Mouse (Mus musculus): ENCODE results near the gene Adipoq.
"Not testable (repeated sequence)": the region's sequence is repeated elsewhere in the genome, so short reads cannot be mapped to it uniquely, and the experiment has no call there.

Adipoq gene

DNA sequence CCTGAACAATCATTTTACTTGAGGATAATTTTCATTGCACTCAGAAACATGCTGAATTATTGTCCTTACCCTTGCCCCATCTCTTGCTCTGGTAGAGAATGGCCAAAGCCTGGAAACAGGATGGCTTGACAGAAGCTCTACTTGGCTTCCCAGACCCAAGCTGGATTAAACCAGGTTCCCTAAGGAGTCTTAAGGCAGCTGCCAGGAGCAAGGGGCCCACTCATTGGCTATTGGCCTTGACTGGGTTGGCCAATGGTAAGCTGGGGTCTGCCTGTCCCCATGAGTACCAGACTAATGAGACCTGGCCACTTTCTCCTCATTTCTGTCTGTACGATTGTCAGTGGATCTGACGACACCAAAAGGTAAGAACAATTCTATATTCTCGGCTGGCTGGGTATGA, at the start of gene Adipoq:
Gene Adipoq, plus strand, starts transcription at position 257 of the 400 bp plus-strand sequence.
- DNase-seq (ENCODE audit: extremely low read depth, insufficient read length, low spot score) = no peak

DNA sequence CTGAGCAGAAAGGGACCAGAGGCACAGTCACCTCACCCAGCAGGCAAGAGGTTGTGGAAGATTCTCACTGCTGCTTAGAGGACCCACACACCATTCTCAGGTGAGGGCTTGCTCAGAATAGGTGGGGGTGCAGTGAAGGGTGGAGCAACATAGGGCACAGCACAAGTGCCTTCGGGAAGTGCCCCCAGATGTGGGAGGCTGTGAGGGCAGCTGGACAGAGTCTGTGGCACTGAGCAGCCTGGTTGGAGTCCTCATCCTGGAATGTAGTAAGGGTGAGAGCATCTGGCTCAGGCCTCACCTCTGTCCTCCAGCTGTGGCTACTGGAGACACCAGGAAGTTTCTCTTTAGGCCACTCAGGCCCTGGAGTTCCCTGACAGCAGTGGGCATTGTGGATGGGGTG, 49.5 kb upstream of the Adipoq start:
- peak; percentile 49 for DNase-seq (ENCODE audit: extremely low read depth, insufficient read length, low spot score)

GRCm38 (mm10) chr16:23097290-23098104, 48.8 kb upstream of the Adipoq start:
- peak; percentile 71 for DNase-seq (ENCODE audit: extremely low read depth, insufficient read length, low spot score)

GRCm38 (mm10) chr16:23098105-23098452, 48.3 kb upstream of the Adipoq start:
- not testable (repeated sequence) for DNase-seq (ENCODE audit: extremely low read depth, insufficient read length, low spot score)

DNA sequence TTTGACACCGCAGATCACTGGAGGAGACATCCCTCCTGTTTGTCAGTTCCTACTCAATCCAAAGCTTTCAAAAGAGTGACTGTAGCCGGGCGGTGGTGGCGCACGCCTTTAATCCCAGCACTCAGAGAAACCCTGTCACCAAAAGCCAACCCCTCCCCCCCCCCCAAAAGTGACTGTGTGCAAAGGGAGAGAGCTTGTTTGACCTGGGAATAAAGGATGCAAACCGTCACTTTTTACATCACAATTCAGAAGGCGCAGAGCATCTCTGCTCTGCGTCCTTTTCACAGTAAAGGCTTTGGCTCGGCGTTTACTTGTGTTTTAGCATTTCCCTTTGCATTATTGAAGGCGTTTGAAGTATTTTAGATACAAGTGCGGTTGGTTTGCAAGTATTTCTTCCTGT, 46.7 kb upstream of the Adipoq start:
- DNase-seq (ENCODE audit: extremely low read depth, insufficient read length, low spot score) = no peak

- no peak for DNase-seq (ENCODE audit: extremely low read depth, insufficient read length, low spot score)
Measured at GRCm38 (mm10) chr16:23100099-23100575, 46.2 kb upstream of the Adipoq start.

DNA sequence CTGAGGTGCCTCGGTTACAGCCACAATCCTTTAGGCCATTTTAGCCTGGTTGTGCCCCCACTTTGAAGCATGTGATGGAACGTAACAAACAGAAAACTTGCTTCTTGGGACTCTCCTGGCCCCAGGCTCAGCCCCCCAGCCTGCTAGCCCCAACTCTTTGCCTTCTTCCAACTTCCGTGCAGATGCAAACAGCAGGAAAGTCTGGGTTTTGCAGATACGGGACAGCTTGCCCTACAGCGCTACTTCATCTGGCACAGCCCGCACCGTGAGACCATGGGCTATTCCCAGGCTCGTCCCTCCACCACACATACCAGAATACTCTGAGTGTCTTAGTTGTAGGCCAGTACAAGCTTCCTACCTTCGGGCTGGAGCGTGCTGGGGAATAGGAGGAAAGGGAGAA, 45.7 kb upstream of the Adipoq start:
- DNase-seq (ENCODE audit: extremely low read depth, insufficient read length, low spot score) = no peak

GRCm38 (mm10) chr16:23102340-23103037, 43.8 kb upstream of the Adipoq start:
- DNase-seq (ENCODE audit: extremely low read depth, insufficient read length, low spot score) = no peak

DNA sequence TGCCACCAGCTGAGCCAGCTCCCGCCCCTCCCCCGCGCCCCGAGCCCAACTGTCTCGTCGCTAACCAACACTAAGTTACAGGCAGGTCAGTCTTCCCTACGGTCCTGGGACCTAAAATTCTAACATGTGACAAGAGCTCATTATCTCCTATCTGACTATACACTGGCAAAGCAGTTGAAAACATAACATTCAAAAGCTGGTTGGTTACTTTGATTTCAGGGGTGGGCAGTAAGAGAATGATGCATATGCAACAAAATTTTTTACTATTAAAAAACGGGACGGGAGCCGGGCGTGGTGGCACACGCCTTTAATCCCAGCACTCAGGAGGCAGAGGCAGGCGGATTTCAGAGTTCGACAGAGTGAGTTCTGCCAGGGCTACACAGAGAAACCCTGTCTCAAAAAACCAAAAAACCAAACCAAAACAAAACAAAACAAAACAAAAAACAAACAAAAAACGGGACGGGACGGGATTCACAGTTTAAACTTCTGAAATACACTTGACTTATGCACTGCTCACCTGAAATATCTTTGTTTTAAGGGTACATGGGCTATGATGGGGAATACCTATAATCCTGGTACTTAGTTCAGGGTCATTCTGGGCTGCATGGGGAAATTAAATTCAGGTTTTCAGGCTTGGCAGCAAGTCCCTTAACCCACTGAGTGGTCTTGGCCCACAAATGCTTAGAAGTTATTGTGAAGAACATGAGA, 43.1 kb upstream of the Adipoq start:
- no peak for DNase-seq (ENCODE audit: extremely low read depth, insufficient read length, low spot score)

- no peak for DNase-seq (ENCODE audit: extremely low read depth, insufficient read length, low spot score)
Measured at GRCm38 (mm10) chr16:23103841-23104240, 42.5 kb upstream of the Adipoq start.

DNA sequence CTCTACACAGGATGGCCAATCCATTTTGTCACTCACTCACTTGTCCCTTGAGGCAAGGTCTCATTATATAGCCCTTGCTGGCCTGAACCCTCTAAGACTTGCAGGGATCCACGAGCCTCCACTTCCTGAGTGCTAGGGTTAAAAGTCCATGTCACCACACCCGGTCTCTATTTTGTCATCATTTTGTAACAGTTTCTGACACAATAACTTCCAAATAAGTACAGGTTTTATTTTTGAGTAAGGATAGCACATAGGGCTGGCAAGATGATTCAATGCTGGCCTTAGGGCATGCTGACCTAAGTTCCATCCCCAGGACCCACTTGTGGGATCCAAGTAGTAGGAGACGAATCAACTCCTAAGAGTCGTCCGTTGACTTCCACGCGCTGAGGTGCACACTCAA, 40.2 kb upstream of the Adipoq start:
- no peak for DNase-seq (ENCODE audit: extremely low read depth, insufficient read length, low spot score)

- peak; percentile 97 for DNase-seq (ENCODE audit: extremely low read depth, insufficient read length, low spot score)
Measured at GRCm38 (mm10) chr16:23107231-23107942, 38.9 kb upstream of the Adipoq start, which contains the start of gene Eif4a2. TSS of gene Eif4a2 (plus strand) at chr16:23107444.

GRCm38 (mm10) chr16:23107946-23108759, 38.2 kb upstream of the Adipoq start:
- DNase-seq (ENCODE audit: extremely low read depth, insufficient read length, low spot score) = peak; percentile 92

DNA sequence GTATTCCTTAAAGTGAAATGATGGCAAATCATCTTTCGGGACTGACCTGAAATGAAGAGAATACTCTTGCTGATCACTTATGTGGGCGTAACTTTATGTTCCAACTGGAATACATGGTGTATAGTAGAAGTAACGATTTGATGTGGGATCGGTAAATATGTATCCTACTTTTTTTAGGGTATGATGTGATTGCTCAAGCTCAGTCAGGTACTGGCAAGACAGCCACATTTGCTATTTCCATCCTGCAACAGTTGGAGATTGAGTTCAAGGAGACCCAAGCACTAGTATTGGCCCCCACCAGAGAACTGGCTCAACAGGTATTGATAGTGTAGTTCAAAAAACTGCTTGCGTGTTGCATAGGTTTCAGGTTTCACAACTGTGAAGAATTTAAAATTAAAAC, 37.4 kb upstream of the Adipoq start:
- no peak for DNase-seq (ENCODE audit: extremely low read depth, insufficient read length, low spot score)

DNA sequence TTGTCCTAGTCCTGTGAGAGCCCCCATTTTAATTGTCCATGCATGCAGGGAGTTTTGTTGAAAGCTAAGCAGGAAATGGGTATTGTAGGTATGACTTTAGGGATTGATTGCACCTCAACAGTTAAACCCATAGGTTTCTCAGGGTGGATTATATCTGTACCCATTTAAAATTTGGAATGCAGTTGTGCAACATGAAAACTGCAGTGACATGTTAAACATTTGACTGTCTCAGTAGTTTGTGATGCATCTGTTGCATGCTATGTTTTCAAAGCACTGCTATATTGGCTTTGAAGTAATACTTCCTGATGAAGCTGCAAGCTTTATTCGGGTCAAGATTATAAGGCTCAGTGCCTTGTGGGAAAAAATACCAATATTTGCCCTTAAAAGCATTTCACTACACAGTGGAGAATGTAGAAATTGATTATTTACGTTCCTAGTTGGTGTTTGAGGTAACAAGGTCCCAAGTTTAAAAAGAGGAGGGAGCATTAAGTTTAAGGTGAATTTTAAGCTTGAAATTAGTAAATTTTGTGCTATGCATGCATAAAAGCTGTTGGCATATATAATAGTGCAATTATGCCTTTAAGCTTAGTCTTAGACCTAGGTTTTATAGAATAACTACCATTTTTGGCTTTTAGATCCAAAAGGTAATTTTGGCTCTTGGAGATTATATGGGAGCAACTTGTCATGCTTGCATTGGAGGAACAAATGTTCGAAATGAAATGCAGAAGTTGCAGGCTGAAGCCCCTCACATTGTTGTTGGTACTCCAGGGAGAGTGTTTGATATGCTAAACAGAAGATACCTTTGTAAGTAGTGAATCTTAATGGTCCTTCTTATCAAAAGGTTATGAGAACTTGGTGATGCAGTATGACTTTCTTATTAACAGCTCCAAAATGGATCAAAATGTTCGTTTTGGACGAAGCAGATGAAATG, 36.7 kb upstream of the Adipoq start:
- DNase-seq (ENCODE audit: extremely low read depth, insufficient read length, low spot score) = no peak

- no peak for DNase-seq (ENCODE audit: extremely low read depth, insufficient read length, low spot score)
Measured at GRCm38 (mm10) chr16:23112348-23112747, 34.0 kb upstream of the Adipoq start.

DNA sequence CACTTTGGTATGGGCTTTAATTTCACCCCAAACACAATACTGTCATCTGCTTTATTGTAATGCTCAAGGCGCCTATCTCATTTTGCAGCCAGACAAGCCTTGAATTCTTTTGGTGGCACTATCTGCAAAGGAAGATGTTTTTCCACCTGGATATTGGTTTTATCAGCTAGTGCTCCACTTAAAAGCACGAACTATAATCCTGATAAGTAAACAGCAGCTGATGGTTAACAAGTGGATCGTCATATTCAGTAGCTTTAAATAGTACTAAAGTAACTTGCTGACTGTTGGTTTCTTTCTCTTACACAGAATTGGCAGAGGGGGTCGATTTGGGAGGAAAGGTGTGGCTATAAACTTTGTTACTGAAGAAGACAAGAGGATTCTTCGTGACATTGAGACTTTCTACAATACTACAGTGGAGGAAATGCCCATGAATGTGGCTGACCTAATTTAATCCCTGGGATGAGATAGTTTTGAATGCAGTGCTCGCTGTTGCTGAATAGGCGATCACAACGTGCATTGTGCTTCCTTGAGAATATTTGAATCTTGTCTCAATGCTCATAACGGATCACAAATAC, 33.4 kb upstream of the Adipoq start:
- DNase-seq (ENCODE audit: extremely low read depth, insufficient read length, low spot score) = no peak

DNA sequence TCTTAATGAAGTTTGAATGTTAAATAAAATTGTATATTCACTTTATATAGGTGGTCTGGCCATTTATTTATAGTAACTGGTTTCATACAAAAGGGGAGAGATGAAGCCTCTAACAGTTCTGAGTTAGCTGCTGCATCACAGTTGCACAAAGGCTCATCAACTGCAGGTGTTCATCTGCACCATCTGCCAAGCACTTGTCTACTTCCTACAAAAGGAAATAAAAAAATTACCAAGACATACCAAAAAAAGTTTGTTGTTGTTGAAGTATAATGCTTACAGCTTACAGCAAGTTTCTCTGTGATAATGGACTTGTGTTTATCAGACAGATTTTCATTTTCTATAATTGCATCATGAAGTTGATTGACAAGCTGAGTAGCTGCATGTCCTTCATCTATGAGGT, 32.4 kb upstream of the Adipoq start:
- DNase-seq (ENCODE audit: extremely low read depth, insufficient read length, low spot score) = no peak
